Mouse (Mus musculus) stomach, embryonic 14.5 days (tissue): ENCODE data around the gene Akap13. TPM values are rescaled to one million over a fixed set of nuclear protein-coding genes. Genes with fewer than 3 reads are reported as not detected.

ENCODE experiments used
- ATAC-seq: fragments of 200-750 bp; cut with Nextera tagmentation; 2 replicates; pipeline ENCODE4 v1.8.0; 2017; ENCODE audit warnings: low read depth, moderate TSS enrichment; ENCODE audit not compliant: insufficient number of reproducible peaks, insufficient read depth, low FRiP score
- H3K27ac ChIP-seq: fragments of 300-500 bp; sonication (generic); 2 replicates; pipeline ENCODE4 v1.5.1; 2014; ENCODE audit warnings: mild to moderate bottlenecking, low read length, moderate library complexity, mixed read lengths
- H3K27me3 ChIP-seq: fragments of 300-500 bp; sonication (generic); 2 replicates; pipeline ENCODE4 v1.6.1; 2014; ENCODE audit warnings: low read length, control low read depth, mixed read lengths; ENCODE audit not compliant: control insufficient read depth, insufficient read depth
- H3K36me3 ChIP-seq: fragments of 300-500 bp; sonication (generic); 2 replicates; pipeline ENCODE4 v1.6.1; 2014; ENCODE audit warnings: mild to moderate bottlenecking, control low read depth, low read length, moderate library complexity, mixed read lengths; ENCODE audit not compliant: control insufficient read depth, insufficient read depth
- H3K4me1 ChIP-seq: fragments of 300-500 bp; sonication (generic); 2 replicates; pipeline ENCODE4 v1.6.1; 2014; ENCODE audit warnings: low read length, control low read depth, mixed read lengths; ENCODE audit not compliant: control insufficient read depth, insufficient read depth
- H3K4me2 ChIP-seq: fragments of 300-500 bp; sonication (generic); replicated peaks from 2 replicates; pipeline ENCODE4 v1.6.1; 2014; ENCODE audit warnings: low read depth, low read length, control low read depth
- H3K4me3 ChIP-seq: fragments of 300-500 bp; sonication (generic); 2 replicates; pipeline ENCODE4 v1.5.1; 2014; ENCODE audit warnings: low read depth, low read length, control low read depth
- H3K9ac ChIP-seq: fragments of 300-500 bp; sonication (generic); replicated peaks from 2 replicates; pipeline ENCODE4 v1.6.1; 2014; ENCODE audit warnings: low read depth, mild to moderate bottlenecking, control low read depth, low read length, moderate library complexity, mixed read lengths
- H3K9me3 ChIP-seq: fragments of 300-500 bp; sonication (generic); 2 replicates; pipeline ENCODE4 v1.6.1; 2016; ENCODE audit warnings: low read depth, low read length, control low read depth; ENCODE audit not compliant: control insufficient read depth
- WGBS: fragments of 180-500 bp; shearing (Covaris S2); extraction: QIAGEN DNeasy Blood & Tissue Kit; methylation state at CpG from one replicate; pipeline ENCODE4 v1.1.7; 2014; 5-methylcytosine and 5-hydroxymethylcytosine counted together
- polyA plus RNA-seq: library from polyadenylated mRNA; unstranded; fragments of >200 nt; fragmentation: Nextera tagmentation; extraction: Ambion mirVana; gene quantifications from 2 replicates; pipeline ENCODE4 v1.2.1, GENCODE M21; 2014

The Akap13 gene
- polyA plus RNA-seq, 1 experiment from 2014 or later, result 74.0 TPM

- 36% methylated on average over 8 of the region's 8 CpGs for WGBS
- no peaks in the 10 kb centered on the region for H3K27me3 ChIP-seq
- H3K36me3 ChIP-seq, result no peaks in the 10 kb centered on the region
- peaks cover 43% of the 10 kb centered on the region for H3K4me1 ChIP-seq
- H3K9ac ChIP-seq, result no peak overlapping the region
- H3K27ac ChIP-seq, result peak overlapping the region; percentile 35
- H3K4me2 ChIP-seq, result no peak overlapping the region
- H3K9me3 ChIP-seq, result no peaks in the 10 kb centered on the region
- ATAC-seq, result no peak
- no peak overlapping the region for H3K4me3 ChIP-seq
Observed at GRCm38 (mm10) chr7:75553002-75553666, 97.8 kb downstream of the Akap13 start.

GRCm38 (mm10) chr7:75553667-75554045 lies 98.3 kb downstream of the Akap13 start:
- H3K27ac ChIP-seq, result peak overlapping the region; percentile 35
- ATAC-seq, result no peak
- H3K9me3 ChIP-seq, result no peaks in the 10 kb centered on the region
- no peaks in the 10 kb centered on the region for H3K36me3 ChIP-seq
- H3K4me2 ChIP-seq, result no peak overlapping the region
- peaks cover 48% of the 10 kb centered on the region for H3K4me1 ChIP-seq
- H3K4me3 ChIP-seq, result no peak overlapping the region
- no peaks in the 10 kb centered on the region for H3K27me3 ChIP-seq
- no peak overlapping the region for H3K9ac ChIP-seq

- Histone ChIP-seq H3K9ac (no peak overlapping the region), H3K9me3 (no peaks in the 10 kb centered on the region), H3K36me3 (no peaks in the 10 kb centered on the region), H3K27me3 (no peaks in the 10 kb centered on the region), H3K4me3 (no peak overlapping the region), H3K4me1 (peaks cover 52% of the 10 kb centered on the region), H3K27ac (no peak overlapping the region; the same call in 1 of the 2 replicates), H3K4me2 (no peak overlapping the region)
- peak; percentile 57; the same call in 1 of the 2 replicates for ATAC-seq
Observed at GRCm38 (mm10) chr7:75554065-75554464, 98.7 kb downstream of the Akap13 start.

GRCm38 (mm10) chr7:75555940-75556339 lies 100.6 kb downstream of the Akap13 start:
- H3K4me1 ChIP-seq, result peaks cover 49% of the 10 kb centered on the region
- no peak overlapping the region for H3K4me2 ChIP-seq
- H3K27ac ChIP-seq, result no peak overlapping the region
- no peak overlapping the region for H3K4me3 ChIP-seq
- H3K9me3 ChIP-seq, result no peaks in the 10 kb centered on the region
- no peaks in the 10 kb centered on the region for H3K36me3 ChIP-seq
- no peaks in the 10 kb centered on the region for H3K27me3 ChIP-seq
- WGBS, result 45% methylated on average over 6 of the region's 6 CpGs
- no peak for ATAC-seq
- H3K9ac ChIP-seq, result no peak overlapping the region

GRCm38 (mm10) chr7:75558225-75558624 lies 102.9 kb downstream of the Akap13 start:
- Histone ChIP-seq H3K4me3 (no peak overlapping the region), H3K4me1 (peaks cover 42% of the 10 kb centered on the region), H3K27ac (peak overlapping the region; percentile 81; the same call in 1 of the 2 replicates), H3K4me2 (0 out of 2 replicates have a peak overlapping the region, but pooled peaks have one; percentile 12), H3K27me3 (no peaks in the 10 kb centered on the region), H3K9ac (no peak overlapping the region), H3K36me3 (no peaks in the 10 kb centered on the region), H3K9me3 (no peaks in the 10 kb centered on the region)
- peak; percentile 63; the same call in 1 of the 2 replicates for ATAC-seq
- 56% methylated on average over 1 of the region's 1 CpGs for WGBS

- no peak overlapping the region for H3K4me3 ChIP-seq
- H3K9ac ChIP-seq, result no peak overlapping the region
- H3K4me1 ChIP-seq, result peaks cover 37% of the 10 kb centered on the region
- no peak overlapping the region; the same call in 1 of the 2 replicates for H3K27ac ChIP-seq
- no peaks in the 10 kb centered on the region for H3K9me3 ChIP-seq
- no peak for ATAC-seq
- H3K4me2 ChIP-seq, result no peak overlapping the region
- no peaks in the 10 kb centered on the region for H3K27me3 ChIP-seq
- WGBS, result 29% methylated on average over 4 of the region's 4 CpGs
- no peaks in the 10 kb centered on the region for H3K36me3 ChIP-seq
Observed at GRCm38 (mm10) chr7:75559119-75559518, 103.8 kb downstream of the Akap13 start.

GRCm38 (mm10) chr7:75559915-75560314 lies 104.6 kb downstream of the Akap13 start:
- Histone ChIP-seq H3K27me3 (no peaks in the 10 kb centered on the region), H3K9ac (no peak overlapping the region), H3K4me2 (no peak overlapping the region), H3K36me3 (no peaks in the 10 kb centered on the region), H3K4me1 (peaks cover 35% of the 10 kb centered on the region), H3K27ac (no peak overlapping the region), H3K9me3 (no peaks in the 10 kb centered on the region), H3K4me3 (no peak overlapping the region)
- 84% methylated on average over 4 of the region's 4 CpGs for WGBS
- ATAC-seq, result no peak

- Histone ChIP-seq H3K4me3 (no peak overlapping the region), H3K27me3 (no peaks in the 10 kb centered on the region), H3K4me2 (no peak overlapping the region), H3K27ac (no peak overlapping the region), H3K4me1 (peaks cover 29% of the 10 kb centered on the region), H3K36me3 (no peaks in the 10 kb centered on the region), H3K9me3 (no peaks in the 10 kb centered on the region), H3K9ac (no peak overlapping the region)
- no peak for ATAC-seq
- WGBS, result 91% methylated on average over 2 of the region's 2 CpGs
Observed at GRCm38 (mm10) chr7:75560566-75560965, 105.2 kb downstream of the Akap13 start.

GRCm38 (mm10) chr7:75561134-75561533 lies 105.8 kb downstream of the Akap13 start:
- no peak overlapping the region for H3K4me3 ChIP-seq
- H3K9ac ChIP-seq, result no peak overlapping the region
- H3K27me3 ChIP-seq, result no peaks in the 10 kb centered on the region
- WGBS, result 97% methylated on average over 1 of the region's 1 CpGs
- H3K27ac ChIP-seq, result no peak overlapping the region
- no peaks in the 10 kb centered on the region for H3K36me3 ChIP-seq
- H3K4me2 ChIP-seq, result no peak overlapping the region
- H3K9me3 ChIP-seq, result no peaks in the 10 kb centered on the region
- no peak for ATAC-seq
- peaks cover 24% of the 10 kb centered on the region for H3K4me1 ChIP-seq
